ENCODE assay signal across 17 mouse cellular contexts in the genomic region with DNA sequence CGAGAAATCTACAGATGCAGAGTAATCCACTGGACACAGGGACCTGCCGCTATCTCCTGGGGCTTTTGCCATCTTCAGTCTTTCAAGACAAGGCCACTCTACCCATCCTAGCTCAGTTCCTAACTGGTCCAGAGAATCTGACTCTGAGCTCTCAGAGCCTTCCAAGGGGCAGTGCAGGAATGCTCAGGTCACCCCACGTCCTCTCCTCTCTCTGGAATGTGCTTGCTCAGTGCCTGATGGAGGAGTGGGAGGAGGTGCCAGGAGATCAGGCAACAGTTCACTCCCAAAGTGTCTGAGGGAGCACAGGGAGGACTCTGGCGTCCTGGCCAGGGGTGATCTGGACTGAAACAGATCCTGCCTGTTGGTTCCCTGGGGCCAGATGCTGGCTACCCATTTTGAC. TPM values are rescaled to one million over a fixed set of nuclear protein-coding genes. Genes with fewer than 3 reads are reported as not detected.
DNase-seq lines count a peak whose midpoint lies in the region; ATAC-seq and TF ChIP-seq lines count a peak whose summit lies in the region.
"Had no signal": no experiment of that assay in that cellular context is flagged by ENCODE, and none has a peak within 500 bp of the region (broad histone marks: within the 10 kb centered on the region; RNA-seq: fewer than 3 reads in every experiment).

No protein-coding gene starts in this region.

- no peak overlapping the region for H3K9ac ChIP-seq in kidney, postnatal 0 days (ENCODE audit: low read depth, low read length)
- H3K9ac ChIP-seq: embryonic facial prominence, embryonic 13.5 days; forebrain, embryonic 12.5 days; heart, embryonic 12.5 days; hindbrain, embryonic 15.5 days had no signal

- no peak for TF ChIP-seq CTCF in kidney, adult 2 months (conservative IDR thresholded peaks at IDR 0.05; ENCODE audit: insufficient read depth, insufficient read length, low read depth, low read length)
- no peak for TF ChIP-seq CTCF in kidney, postnatal 0 days (IDR thresholded peaks at IDR 0.05; ENCODE audit: low read depth)

- ATAC-seq in kidney, postnatal 0 days (replicated peaks; ENCODE audit: low FRiP score, low read depth) = no peak
- no peak for ATAC-seq in inflammation-experienced regulatory T-cells, adult 6 months
- ATAC-seq: forebrain, embryonic 16.5 days had no signal

- H3K4me3 ChIP-seq in kidney, adult 2 months (ENCODE audit: insufficient read depth, low read depth, low read length) = no peak overlapping the region
- H3K4me3 ChIP-seq in kidney, postnatal 0 days (replicated peaks; ENCODE audit: low read depth, low read length) = no peak overlapping the region
- H3K4me3 ChIP-seq: embryonic facial prominence, embryonic 13.5 days; forebrain, embryonic 12.5 days; heart, embryonic 12.5 days; hindbrain, embryonic 15.5 days had no signal

- 52% methylated on average over 4 of the region's 4 CpGs for WGBS in kidney, adult 2 months
- 51% methylated on average over 4 of the region's 4 CpGs for WGBS in kidney, postnatal 0 days

- no peaks in the 10 kb centered on the region for H3K4me1 ChIP-seq in kidney, adult 2 months (ENCODE audit: control insufficient read depth, insufficient read depth, low read length)
- no peaks in the 10 kb centered on the region for H3K4me1 ChIP-seq in kidney, postnatal 0 days (replicated peaks; ENCODE audit: insufficient read depth, low read length)
- H3K4me1 ChIP-seq: embryonic facial prominence, embryonic 13.5 days; forebrain, embryonic 12.5 days; hindbrain, embryonic 15.5 days had no signal

- H3K36me3 ChIP-seq in kidney, adult 2 months (ENCODE audit: control insufficient read depth, insufficient read depth, low read length) = no peaks in the 10 kb centered on the region
- H3K36me3 ChIP-seq in kidney, postnatal 0 days (ENCODE audit: insufficient read depth, low read length) = no peaks in the 10 kb centered on the region
- H3K36me3 ChIP-seq: embryonic facial prominence, embryonic 13.5 days; forebrain, embryonic 12.5 days; heart, embryonic 12.5 days; hindbrain, embryonic 15.5 days had no signal

- TF ChIP-seq POLR2A in kidney, adult 2 months (IDR thresholded peaks at IDR 0.05; ENCODE audit: low read depth, low read length) = no peak

- H3K9me3 ChIP-seq in kidney, postnatal 0 days (replicated peaks; ENCODE audit: low read length) = no peaks in the 10 kb centered on the region
- H3K9me3 ChIP-seq: embryonic facial prominence, embryonic 13.5 days; forebrain, embryonic 12.5 days; heart, embryonic 12.5 days; hindbrain, embryonic 15.5 days had no signal

- H3K27me3 ChIP-seq in kidney, adult 2 months (replicated peaks; ENCODE audit: control insufficient read depth, insufficient read depth, low read length) = no peaks in the 10 kb centered on the region
- no peaks in the 10 kb centered on the region for H3K27me3 ChIP-seq in kidney, postnatal 0 days (ENCODE audit: insufficient read depth, low read length)
- H3K27me3 ChIP-seq: embryonic facial prominence, embryonic 13.5 days; forebrain, embryonic 12.5 days; hindbrain, embryonic 15.5 days had no signal

- DNase-seq in kidney, adult 2 months = peak; percentile 10
- no peak for DNase-seq in kidney, adult 18-20 months
- DNase-seq in kidney, postnatal 0 days (ENCODE audit: low spot score) = peak; percentile 55
- DNase-seq in kidney, adult 9 months = no peak
- DNase-seq in 3T3-L1 (ENCODE audit: low read depth, low spot score) (peak; percentile 9), NIH3T3 (ENCODE audit: low read depth) (peak; percentile 2)
- DNase-seq: adrenal gland, postnatal 10 days; cerebellum, adult 18-20 months; cerebellum, adult 9-11 months; cerebellum, postnatal 36 days; gastrocnemius, postnatal 25 days had no signal

- no peak overlapping the region for H3K4me2 ChIP-seq in kidney, postnatal 0 days (ENCODE audit: low read length)
- H3K4me2 ChIP-seq: embryonic facial prominence, embryonic 13.5 days; forebrain, embryonic 12.5 days; heart, embryonic 12.5 days; hindbrain, embryonic 15.5 days had no signal

- no peak overlapping the region for H3K27ac ChIP-seq in kidney, adult 2 months (ENCODE audit: insufficient read depth, low read depth, low read length)
- H3K27ac ChIP-seq in kidney, postnatal 0 days = no peak overlapping the region
- H3K27ac ChIP-seq: embryonic facial prominence, embryonic 13.5 days; forebrain, embryonic 12.5 days; hindbrain, embryonic 15.5 days had no signal

RNA-seq across cellular contexts. Expression of gene Adra2c, which starts 45.0 kb away (rescaled TPM):
- 1.8 and 2.1 TPM in 2 replicates for polyA plus RNA-seq in kidney, adult 2 months (2012; rRNA removed)
- 0.21 and 0.24 TPM in 2 replicates for polyA plus RNA-seq in kidney, postnatal 0 days (2015; fragmentation: Nextera tagmentation; extraction: Ambion mirVana)
- polyA plus RNA-seq in inflammation-experienced regulatory T-cells, adult 6 months (2017; shearing (Covaris generic)) = not detected

Comparison
In these comparisons a context has a peak if more than half of its experiments do, and no peak if none do; other contexts are left out.
1. DNase-seq: peak in kidney, adult 2 months (single experiment), kidney, postnatal 0 days (single experiment), 3T3-L1 (single experiment) and NIH3T3 (single experiment); none in kidney, adult 18-20 months (single experiment) and kidney, adult 9 months (single experiment).